Mouse (Mus musculus): Measurements from ENCODE around the gene Cyp26b1. TPM values are rescaled to one million over a fixed set of nuclear protein-coding genes. Genes with fewer than 3 reads are reported as not detected.

The Cyp26b1 gene
- total RNA-seq, 2 experiments from 2014 or later = not detected

- no peak for ATAC-seq (ENCODE audit: poor library complexity, severe bottlenecking)
These were observed 26.0 kb downstream of the Cyp26b1 start for GRCm38 (mm10) chr6:84567696-84568095.

GRCm38 (mm10) chr6:84566825-84567224, 26.9 kb downstream of the Cyp26b1 start:
- no peak for ATAC-seq (ENCODE audit: poor library complexity, severe bottlenecking)

GRCm38 (mm10) chr6:84565245-84565644, 28.5 kb downstream of the Cyp26b1 start:
- no peak for ATAC-seq (ENCODE audit: poor library complexity, severe bottlenecking)

GRCm38 (mm10) chr6:84562948-84563347, 30.8 kb downstream of the Cyp26b1 start:
- ATAC-seq (ENCODE audit: poor library complexity, severe bottlenecking) = no peak

- ATAC-seq (ENCODE audit: poor library complexity, severe bottlenecking) = no peak
These were observed 32.5 kb downstream of the Cyp26b1 start for GRCm38 (mm10) chr6:84561171-84561570.

GRCm38 (mm10) chr6:84549852-84550437, 43.8 kb downstream of the Cyp26b1 start:
- ATAC-seq (ENCODE audit: poor library complexity, severe bottlenecking) = no peak

- no peak for ATAC-seq (ENCODE audit: poor library complexity, severe bottlenecking)
These were observed 48.3 kb downstream of the Cyp26b1 start for GRCm38 (mm10) chr6:84545428-84545827.

- no peak for ATAC-seq (ENCODE audit: poor library complexity, severe bottlenecking)
These were observed 49.3 kb downstream of the Cyp26b1 start for GRCm38 (mm10) chr6:84544359-84544758.

- no peak for ATAC-seq (ENCODE audit: poor library complexity, severe bottlenecking)
These were observed 50.2 kb downstream of the Cyp26b1 start for GRCm38 (mm10) chr6:84543516-84543915.

GRCm38 (mm10) chr6:84539924-84540323, 53.8 kb downstream of the Cyp26b1 start:
- no peak for ATAC-seq (ENCODE audit: poor library complexity, severe bottlenecking)

- ATAC-seq (ENCODE audit: poor library complexity, severe bottlenecking) = no peak
These were observed 55.0 kb downstream of the Cyp26b1 start for GRCm38 (mm10) chr6:84538681-84539080.

GRCm38 (mm10) chr6:84537611-84538197, 56.0 kb downstream of the Cyp26b1 start:
- ATAC-seq (ENCODE audit: poor library complexity, severe bottlenecking) = no peak

- ATAC-seq (ENCODE audit: poor library complexity, severe bottlenecking) = no peak
These were observed 58.8 kb downstream of the Cyp26b1 start for GRCm38 (mm10) chr6:84534944-84535343.

GRCm38 (mm10) chr6:84529912-84530311, 63.8 kb downstream of the Cyp26b1 start:
- no peak for ATAC-seq (ENCODE audit: poor library complexity, severe bottlenecking)

GRCm38 (mm10) chr6:84524901-84525601, 68.7 kb downstream of the Cyp26b1 start:
- ATAC-seq (ENCODE audit: poor library complexity, severe bottlenecking) = no peak
